Mouse (Mus musculus) cerebellum, postnatal 10 days (tissue): ENCODE results near the gene Pdcd2l.

ENCODE experiments used
- DNase-seq, 2 experiments: peaks; one replicate each; pipeline ENCODE4 v3.0.0; 2021; ENCODE audit warnings: mixed read lengths in 2 of 2

Pdcd2l gene

GRCm38 (mm10) chr7:34139493-34139892 lies 57.0 kb downstream of the Pdcd2l start:
- no peak for DNase-seq
